22 mouse cellular contexts compared by ENCODE assay signal in genomic region chr3:53245571-53246208, GRCm38 (mm10).
A peak's percentile ranks its signal among the peaks of the same experiment; 100 is the strongest.
DNase-seq lines count a peak whose midpoint lies in the region; ATAC-seq and TF ChIP-seq lines count a peak whose summit lies in the region.
"Had no signal": no experiment of that assay in that cellular context is flagged by ENCODE, and none has a peak within 500 bp of the region (broad histone marks: within the 10 kb centered on the region; RNA-seq: fewer than 3 reads in every experiment).

No protein-coding gene starts in this region.

- no peak for TF ChIP-seq CTCF in thymus, adult 2 months (IDR thresholded peaks at IDR 0.05; ENCODE audit: borderline replicate concordance, control insufficient read depth, extremely low read depth, insufficient read depth, low read length, poor library complexity)

- no peak for TF ChIP-seq POLR2A in thymus, adult 2 months (IDR thresholded peaks at IDR 0.05; ENCODE audit: control insufficient read depth, extremely low read depth, insufficient read depth, low read length, poor library complexity)

- intact Hi-C loops in heart, postnatal 10 days (cut with DNase I) = loop anchor here (5.0 kb wide), 1 partner anchor 203 kb away; the partner anchor contains the start of gene Lhfp

- no peak overlapping the region for H3K27ac ChIP-seq in thymus, adult 2 months (ENCODE audit: control insufficient read depth, insufficient read depth, low read length)
- H3K27ac ChIP-seq: kidney, postnatal 0 days had no signal

- H3K36me3 ChIP-seq in thymus, adult 2 months (ENCODE audit: control insufficient read depth, insufficient read depth, low read length) = no peaks in the 10 kb centered on the region

- DNase-seq in gastrocnemius, postnatal 10 days = peak; percentile 22
- DNase-seq in gastrocnemius, adult 8-10 months (ENCODE audit: low spot score in 2 of 2) = no peak
- DNase-seq in 3134 (ENCODE audit: extremely low read depth, insufficient read length, low spot score) = peak; percentile 59
- peak; percentile 82 for DNase-seq in NIH3T3 (ENCODE audit: low read depth)
- DNase-seq in heart, postnatal 10 days = peak; percentile 48 to 56
- DNase-seq in thymus, adult 2 months = no peak
- DNase-seq in left cerebral cortex, adult 11 months (ENCODE audit: low spot score) = no peak
- DNase-seq: adrenal gland, postnatal 25 days; cerebellum, adult 11-12 months; cerebellum, postnatal 14 days; embryo, embryonic 11 days; kidney, adult 11 months; liver; lung, postnatal 10 days; midbrain, embryonic 14.5 days; right cerebral cortex, postnatal 4 days; thymus, postnatal 14 days had no signal

- no peak for ATAC-seq in megakaryocyte-erythroid progenitor cell, adult 5-6 weeks (replicated peaks; ENCODE audit: low FRiP score, low TSS enrichment, poor library complexity, severe bottlenecking)
- ATAC-seq: CD4-positive, CD25-positive, alpha-beta regulatory T cell, adult 4 months; forebrain, embryonic 16.5 days; hindbrain, embryonic 16.5 days had no signal

- H3K4me3 ChIP-seq in thymus, adult 2 months (ENCODE audit: control insufficient read depth, insufficient read depth, low read length) = no peak overlapping the region

- H3K27me3 ChIP-seq in thymus, adult 2 months (ENCODE audit: control insufficient read depth, insufficient read depth, low read length) = no peaks in the 10 kb centered on the region

- no peaks in the 10 kb centered on the region for H3K4me1 ChIP-seq in thymus, adult 2 months (replicated peaks; ENCODE audit: control insufficient read depth, insufficient read depth, low read length)

- WGBS in thymus, adult 2 months = 92% methylated on average over 9 of the region's 9 CpGs

Comparison
In these comparisons a context has a peak if more than half of its experiments do, and no peak if none do; other contexts are left out.
1. DNase-seq: peak in gastrocnemius, postnatal 10 days (single experiment), 3134 (single experiment), NIH3T3 (single experiment) and heart, postnatal 10 days (2 of 2); none in gastrocnemius, adult 8-10 months (0 of 2), thymus, adult 2 months (single experiment) and left cerebral cortex, adult 11 months (single experiment).